Mouse (Mus musculus): Measurements from ENCODE around the gene Rps29. TPM values are rescaled to one million over a fixed set of nuclear protein-coding genes. Genes with fewer than 3 reads are reported as not detected.

The Rps29 gene
- polyA plus RNA-seq, 1 experiment from 2014 or later = 1,383 TPM

- H3K4me1 ChIP-seq (replicated peaks; ENCODE audit: control insufficient read depth, insufficient read depth, low read length) = peaks cover 7% of the 10 kb centered on the region; the same call in 1 of the 2 replicates
- no peaks in the 10 kb centered on the region; the same call in 1 of the 2 replicates for H3K36me3 ChIP-seq (ENCODE audit: control insufficient read depth, insufficient read depth, low read length)
- ATAC-seq (replicated peaks; ENCODE audit: low FRiP score) (peak; percentile 57), DNase-seq (ENCODE audit: low spot score) (peak; percentile 79)
- H3K27ac ChIP-seq (ENCODE audit: low read depth, low read length) = peak overlapping the region; percentile 66
- peak overlapping the region; percentile 98 for H3K4me2 ChIP-seq (ENCODE audit: low read depth, low read length, severe bottlenecking)
- whole genome bisulfite sequencing = 3% methylated on average over 85 of the region's 86 CpGs
- no peaks in the 10 kb centered on the region for H3K9me3 ChIP-seq (ENCODE audit: control insufficient read depth, low read length)
- no peaks in the 10 kb centered on the region for H3K27me3 ChIP-seq (ENCODE audit: control insufficient read depth, insufficient read depth, low read length)
- H3K9ac ChIP-seq (ENCODE audit: low read length) = peak overlapping the region; percentile 90
- H3K4me3 ChIP-seq (ENCODE audit: low read depth, low read length) = peak overlapping the region; percentile 87
Observed at GRCm38 (mm10) chr12:69184342-69185295, 25.6 kb upstream of the Rps29 start.

- no peaks in the 10 kb centered on the region for H3K9me3 ChIP-seq (ENCODE audit: control insufficient read depth, low read length)
- peak within 1 kb of the TSS; percentile 98 for H3K4me2 ChIP-seq (ENCODE audit: low read depth, low read length, severe bottlenecking)
- peaks cover 7% of the 10 kb centered on the region; the same call in 1 of the 2 replicates for H3K4me1 ChIP-seq (replicated peaks; ENCODE audit: control insufficient read depth, insufficient read depth, low read length)
- peak; percentile 99 for DNase-seq (ENCODE audit: low spot score)
- H3K27me3 ChIP-seq (ENCODE audit: control insufficient read depth, insufficient read depth, low read length) = no peaks in the 10 kb centered on the region
- peak; percentile 100 for ATAC-seq (replicated peaks; ENCODE audit: low FRiP score)
- H3K4me3 ChIP-seq (ENCODE audit: low read depth, low read length) = peak within 1 kb of the TSS; percentile 87
- peak within 1 kb of the TSS; percentile 90 for H3K9ac ChIP-seq (ENCODE audit: low read length)
- under 1% methylated on average over 82 of the region's 84 CpGs for WGBS
- H3K36me3 ChIP-seq (ENCODE audit: control insufficient read depth, insufficient read depth, low read length) = no peaks in the 10 kb centered on the region; the same call in 1 of the 2 replicates
- peak within 1 kb of the TSS; percentile 66 for H3K27ac ChIP-seq (ENCODE audit: low read depth, low read length)
Observed at GRCm38 (mm10) chr12:69183583-69184308, 24.8 kb upstream of the Rps29 start, which contains the start of the genes Rpl36al and Mgat2. TSS of gene Rpl36al (minus strand) at chr12:69184083. TSS of gene Mgat2 (plus strand) at chr12:69184157.

GRCm38 (mm10) chr12:69181800-69182199, 22.8 kb upstream of the Rps29 start:
- no peaks in the 10 kb centered on the region for H3K9me3 ChIP-seq (ENCODE audit: control insufficient read depth, low read length)
- H3K27me3 ChIP-seq (ENCODE audit: control insufficient read depth, insufficient read depth, low read length) = no peaks in the 10 kb centered on the region
- H3K4me2 ChIP-seq (ENCODE audit: low read depth, low read length, severe bottlenecking) = no peak overlapping the region
- ATAC-seq (replicated peaks; ENCODE audit: low FRiP score) = no peak
- H3K36me3 ChIP-seq (ENCODE audit: control insufficient read depth, insufficient read depth, low read length) = no peaks in the 10 kb centered on the region; the same call in 1 of the 2 replicates
- 83% methylated on average over 4 of the region's 4 CpGs for WGBS
- peaks cover 7% of the 10 kb centered on the region; the same call in 1 of the 2 replicates for H3K4me1 ChIP-seq (replicated peaks; ENCODE audit: control insufficient read depth, insufficient read depth, low read length)
- no peak overlapping the region for H3K27ac ChIP-seq (ENCODE audit: low read depth, low read length)
- H3K9ac ChIP-seq (ENCODE audit: low read length) = no peak overlapping the region
- H3K4me3 ChIP-seq (ENCODE audit: low read depth, low read length) = no peak overlapping the region
- no peak for DNase-seq (ENCODE audit: low spot score)

- no peak for DNase-seq (ENCODE audit: low spot score)
- Histone ChIP-seq H3K9ac (ENCODE audit: low read length) (no peak overlapping the region), H3K27me3 (ENCODE audit: control insufficient read depth, insufficient read depth, low read length) (no peaks in the 10 kb centered on the region), H3K4me3 (ENCODE audit: low read depth, low read length) (no peak overlapping the region), H3K4me2 (ENCODE audit: low read depth, low read length, severe bottlenecking) (no peak overlapping the region), H3K27ac (ENCODE audit: low read depth, low read length) (no peak overlapping the region), H3K36me3 (ENCODE audit: control insufficient read depth, insufficient read depth, low read length) (no peaks in the 10 kb centered on the region; the same call in 1 of the 2 replicates), H3K9me3 (ENCODE audit: control insufficient read depth, low read length) (no peaks in the 10 kb centered on the region), H3K4me1 (replicated peaks; ENCODE audit: control insufficient read depth, insufficient read depth, low read length) (no peaks in the 10 kb centered on the region)
- no peak for ATAC-seq (replicated peaks; ENCODE audit: low FRiP score)
- 72% methylated on average over 12 of the region's 12 CpGs for WGBS
Observed at GRCm38 (mm10) chr12:69179371-69179770, 20.4 kb upstream of the Rps29 start.

- Histone ChIP-seq H3K36me3 (ENCODE audit: control insufficient read depth, insufficient read depth, low read length) (no peaks in the 10 kb centered on the region; the same call in 1 of the 2 replicates), H3K9ac (ENCODE audit: low read length) (no peak overlapping the region), H3K4me1 (replicated peaks; ENCODE audit: control insufficient read depth, insufficient read depth, low read length) (no peaks in the 10 kb centered on the region), H3K27ac (ENCODE audit: low read depth, low read length) (no peak overlapping the region), H3K9me3 (ENCODE audit: control insufficient read depth, low read length) (no peaks in the 10 kb centered on the region), H3K4me2 (ENCODE audit: low read depth, low read length, severe bottlenecking) (no peak overlapping the region), H3K4me3 (ENCODE audit: low read depth, low read length) (no peak overlapping the region), H3K27me3 (ENCODE audit: control insufficient read depth, insufficient read depth, low read length) (no peaks in the 10 kb centered on the region)
- DNase-seq (ENCODE audit: low spot score) = no peak
- 90% methylated on average over 3 of the region's 3 CpGs for WGBS
- ATAC-seq (replicated peaks; ENCODE audit: low FRiP score) = no peak
Observed at GRCm38 (mm10) chr12:69177526-69177925, 18.5 kb upstream of the Rps29 start.

GRCm38 (mm10) chr12:69175975-69176374, 17.0 kb upstream of the Rps29 start:
- DNase-seq (ENCODE audit: low spot score) (no peak), ATAC-seq (replicated peaks; ENCODE audit: low FRiP score) (no peak)

GRCm38 (mm10) chr12:69171307-69171706, 12.3 kb upstream of the Rps29 start:
- Histone ChIP-seq H3K4me1 (replicated peaks; ENCODE audit: control insufficient read depth, insufficient read depth, low read length) (no peaks in the 10 kb centered on the region; the same call in 1 of the 2 replicates), H3K4me3 (ENCODE audit: low read depth, low read length) (no peak overlapping the region), H3K27me3 (ENCODE audit: control insufficient read depth, insufficient read depth, low read length) (no peaks in the 10 kb centered on the region), H3K4me2 (ENCODE audit: low read depth, low read length, severe bottlenecking) (no peak overlapping the region), H3K9me3 (ENCODE audit: control insufficient read depth, low read length) (no peaks in the 10 kb centered on the region), H3K9ac (ENCODE audit: low read length) (no peak overlapping the region), H3K27ac (ENCODE audit: low read depth, low read length) (no peak overlapping the region), H3K36me3 (ENCODE audit: control insufficient read depth, insufficient read depth, low read length) (no peaks in the 10 kb centered on the region; the same call in 1 of the 2 replicates)
- 89% methylated on average over 2 of the region's 2 CpGs for WGBS
- ATAC-seq (replicated peaks; ENCODE audit: low FRiP score) (no peak), DNase-seq (ENCODE audit: low spot score) (no peak)

More at GRCm38 (mm10) chr12:69175975-69176374, 17.0 kb upstream of the Rps29 start:
- no peak overlapping the region for H3K4me3 ChIP-seq (ENCODE audit: low read depth, low read length)
- H3K4me1 ChIP-seq (replicated peaks; ENCODE audit: control insufficient read depth, insufficient read depth, low read length) = no peaks in the 10 kb centered on the region
- no peak overlapping the region for H3K27ac ChIP-seq (ENCODE audit: low read depth, low read length)
- WGBS = 91% methylated on average over 3 of the region's 3 CpGs
- no peaks in the 10 kb centered on the region; the same call in 1 of the 2 replicates for H3K36me3 ChIP-seq (ENCODE audit: control insufficient read depth, insufficient read depth, low read length)
- no peak overlapping the region for H3K9ac ChIP-seq (ENCODE audit: low read length)
- no peak overlapping the region for H3K4me2 ChIP-seq (ENCODE audit: low read depth, low read length, severe bottlenecking)
- H3K9me3 ChIP-seq (ENCODE audit: control insufficient read depth, low read length) = no peaks in the 10 kb centered on the region
- H3K27me3 ChIP-seq (ENCODE audit: control insufficient read depth, insufficient read depth, low read length) = no peaks in the 10 kb centered on the region

GRCm38 (mm10) chr12:69168461-69169106, 9.6 kb upstream of the Rps29 start, which contains the start of gene Lrr1:
TSS of gene Lrr1 (plus strand) at chr12:69168814.
- WGBS = under 1% methylated on average over 40 of the region's 40 CpGs
- H3K9me3 ChIP-seq (ENCODE audit: control insufficient read depth, low read length) = no peaks in the 10 kb centered on the region
- no peaks in the 10 kb centered on the region for H3K36me3 ChIP-seq (ENCODE audit: control insufficient read depth, insufficient read depth, low read length)
- H3K4me3 ChIP-seq (ENCODE audit: low read depth, low read length) = peak within 1 kb of the TSS; percentile 82
- peak; percentile 90 for DNase-seq (ENCODE audit: low spot score)
- peak; percentile 94 for ATAC-seq (replicated peaks; ENCODE audit: low FRiP score)
- peak within 1 kb of the TSS; percentile 86 for H3K4me2 ChIP-seq (ENCODE audit: low read depth, low read length, severe bottlenecking)
- no peaks in the 10 kb centered on the region; the same call in 1 of the 2 replicates for H3K4me1 ChIP-seq (replicated peaks; ENCODE audit: control insufficient read depth, insufficient read depth, low read length)
- peak within 1 kb of the TSS; percentile 59; the same call in 1 of the 2 replicates for H3K27ac ChIP-seq (ENCODE audit: low read depth, low read length)
- H3K9ac ChIP-seq (ENCODE audit: low read length) = peak within 1 kb of the TSS; percentile 71
- no peaks in the 10 kb centered on the region for H3K27me3 ChIP-seq (ENCODE audit: control insufficient read depth, insufficient read depth, low read length)
